Mouse (Mus musculus): Measurements from ENCODE around the gene Tex2.

DNA sequence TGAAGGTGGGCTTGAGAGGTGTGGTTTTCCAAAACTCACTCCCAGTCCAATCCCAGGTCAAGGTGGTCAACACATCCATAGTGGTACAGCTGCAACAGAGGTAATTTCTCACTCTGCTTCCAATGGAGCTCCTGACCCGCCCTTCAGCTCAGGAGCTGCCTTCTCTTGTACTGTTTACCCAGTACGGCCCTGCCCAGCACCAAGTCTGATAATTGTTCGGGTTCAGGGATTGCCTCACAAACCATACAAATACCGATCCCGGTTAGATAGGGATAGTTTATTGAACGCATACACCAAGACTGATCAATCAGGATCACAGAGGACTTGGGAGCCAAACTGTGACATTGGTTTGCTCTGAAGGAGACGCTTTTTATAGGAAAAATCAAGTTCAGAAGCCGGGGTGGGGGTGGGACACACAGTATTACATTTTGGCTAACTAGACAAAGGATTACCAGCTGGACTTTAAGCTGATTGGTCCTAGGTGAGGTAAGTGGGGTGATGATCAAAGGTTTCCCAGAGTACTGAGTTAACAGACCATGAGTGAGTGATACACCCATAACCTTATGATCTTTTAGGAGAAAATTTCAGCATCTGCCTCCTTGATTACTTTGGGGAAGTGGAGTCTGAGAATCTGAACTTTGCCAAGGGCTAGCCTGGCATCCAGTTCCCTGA, 29.9 kb upstream of the Tex2 start:
- TF ChIP-seq CTCF (conservative IDR thresholded peaks at IDR 0.05; ENCODE audit: insufficient read depth, insufficient read length, low read depth, low read length) (no peak), POLR2A (IDR thresholded peaks at IDR 0.05; ENCODE audit: low read depth, low read length) (no peak)
